Mouse (Mus musculus): ENCODE data around the gene Vmn1r223.

- TF ChIP-seq CTCF (IDR thresholded peaks at IDR 0.05; ENCODE audit: low read depth) (peak; percentile 34), EP300 (IDR thresholded peaks at IDR 0.05; ENCODE audit: low read depth) (no peak)
These were observed 50.8 kb downstream of the Vmn1r223 start for GRCm38 (mm10) chr13:23297737-23298136.
